Mouse (Mus musculus) heart, adult 2 months (tissue): ENCODE measurements at regions not wholly inside any gene's neighbourhood (a gene's known extent, or its start where the extent isn't known, plus 50 kb on each side); places are given as distances from the start of the nearest gene placed in this dataset.

ENCODE experiments used
- DNase-seq, 2 experiments: peaks; one replicate each; pipeline ENCODE4 v3.0.0; 2021
- H3K27ac ChIP-seq: fragments of 200-600 bp; 2 replicates; pipeline ENCODE4 v1.8.1; 2022
- H3K27me3 ChIP-seq: fragments of 200-500 bp; 2 replicates; pipeline ENCODE4 v1.6.1; 2012; ENCODE audit warnings: mild to moderate bottlenecking, low read length, inconsistent platforms, mixed read lengths; ENCODE audit not compliant: control insufficient read depth, insufficient read depth
- H3K36me3 ChIP-seq: fragments of 200-500 bp; 2 replicates; pipeline ENCODE4 v1.6.1; 2012; ENCODE audit warnings: low read length, inconsistent platforms; ENCODE audit not compliant: control insufficient read depth, insufficient read depth
- H3K4me1 ChIP-seq: fragments of 200-500 bp; 2 replicates; pipeline ENCODE4 v1.6.1; 2011; ENCODE audit warnings: low read length; ENCODE audit not compliant: control insufficient read depth, insufficient read depth
- H3K4me3 ChIP-seq: fragments of 200-600 bp; 2 replicates; pipeline ENCODE4 v1.8.1; 2022
- H3K79me2 ChIP-seq: fragments of 200-500 bp; replicated peaks from 2 replicates; pipeline ENCODE4 v1.6.1; 2012; ENCODE audit warnings: mild to moderate bottlenecking, inconsistent platforms, low read length, moderate library complexity, mixed read lengths; ENCODE audit not compliant: control insufficient read depth, insufficient read depth
- H3K9ac ChIP-seq: fragments of 200-500 bp; 2 replicates; pipeline ENCODE4 v1.6.1; 2012; ENCODE audit warnings: low read depth, mild to moderate bottlenecking, control low read depth, inconsistent platforms, low read length, mixed read lengths
- CTCF ChIP-seq: fragments of 200-600 bp; IDR thresholded peaks from 2 replicates; pipeline ENCODE4 v1.8.1; 2022; ENCODE audit warnings: antibody characterized with exemption, mild to moderate bottlenecking, moderate library complexity
- EP300 ChIP-seq: fragments of 200-500 bp; IDR thresholded peaks from 2 replicates; pipeline ENCODE4 v1.6.1; 2011; ENCODE audit warnings: low read depth, low read length, control low read depth; ENCODE audit not compliant: insufficient read depth
- POLR2A ChIP-seq: fragments of 200-500 bp; IDR thresholded peaks from 2 replicates; pipeline ENCODE4 v1.6.1; 2011; ENCODE audit warnings: mild to moderate bottlenecking, low read depth, low read length, control low read depth; ENCODE audit not compliant: insufficient read depth
- WGBS: fragments of 180-500 bp; shearing (Covaris S2); methylation state at CpG from one replicate; pipeline ENCODE4 v1.1.7; 2018; 5-methylcytosine and 5-hydroxymethylcytosine counted together
- intact Hi-C: fragments of 180-260 bp; cut with DNase I; formaldehyde crosslinking; loops from one replicate; pipeline ENCODE4 v1.15.1; 2025

DNA sequence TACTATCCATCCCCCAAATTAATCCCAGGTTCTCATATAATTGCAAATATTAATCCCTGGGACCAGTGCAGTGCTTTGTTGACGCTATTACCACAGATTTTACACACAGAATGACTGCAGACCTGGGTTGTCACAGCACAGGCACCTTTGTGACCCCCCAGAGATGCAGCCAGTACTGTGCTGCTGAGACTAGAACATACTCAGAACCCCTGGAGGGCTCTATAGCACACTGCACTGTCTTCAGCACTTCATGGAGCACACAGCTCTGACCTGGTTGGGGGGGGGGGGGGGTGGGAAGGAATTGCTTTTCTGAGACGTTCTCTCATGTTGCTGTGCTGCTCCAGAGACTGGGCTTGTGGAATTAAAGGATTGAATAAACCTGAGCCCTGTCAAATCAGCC, 154.9 kb upstream of the Gm34302 start:
- intact Hi-C loops = no loop called here
- Histone ChIP-seq H3K27ac (no peak overlapping the region), H3K4me1 (no peaks in the 10 kb centered on the region), H3K27me3 (no peaks in the 10 kb centered on the region), H3K9ac (no peak overlapping the region), H3K4me3 (no peak overlapping the region), H3K36me3 (no peaks in the 10 kb centered on the region), H3K79me2 (no peaks in the 10 kb centered on the region)
- 47% methylated on average over 2 of the region's 2 CpGs for WGBS
- DNase-seq = no peak
- TF ChIP-seq EP300 (no peak), CTCF (no peak), POLR2A (no peak)

DNA sequence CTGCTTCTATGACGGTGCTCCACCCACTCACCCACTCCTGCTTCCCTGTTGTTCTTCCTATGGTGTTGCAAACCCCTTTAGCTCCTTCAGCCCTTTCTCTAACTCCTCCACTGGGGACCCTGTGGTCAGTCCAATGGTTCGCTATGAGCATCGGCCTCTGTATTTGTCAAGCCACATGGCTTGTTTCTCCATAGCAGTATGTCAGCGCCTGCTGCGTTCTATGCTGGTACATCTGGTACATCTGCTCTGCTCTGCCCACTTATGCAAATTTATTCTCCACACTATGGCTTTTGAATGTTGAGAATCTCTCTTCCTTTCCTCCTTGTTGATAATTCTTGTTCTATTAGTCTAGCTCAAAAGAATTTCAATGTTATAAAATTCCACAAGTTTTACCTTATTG, 154.2 kb upstream of the Gm34302 start:
- no peak overlapping the region for H3K27ac ChIP-seq
- H3K79me2 ChIP-seq = no peaks in the 10 kb centered on the region
- 79% methylated on average over 5 of the region's 5 CpGs for WGBS
- H3K9ac ChIP-seq = no peak overlapping the region
- intact Hi-C loops = no loop called here
- no peaks in the 10 kb centered on the region for H3K36me3 ChIP-seq
- no peaks in the 10 kb centered on the region for H3K4me1 ChIP-seq
- H3K4me3 ChIP-seq = no peak overlapping the region
- H3K27me3 ChIP-seq = no peaks in the 10 kb centered on the region
- TF ChIP-seq EP300 (no peak), POLR2A (no peak), CTCF (no peak)
- DNase-seq = no peak

- H3K4me1 ChIP-seq = no peaks in the 10 kb centered on the region
- H3K27ac ChIP-seq = no peak overlapping the region
- intact Hi-C loops = no loop called here
- H3K4me3 ChIP-seq = no peak overlapping the region
- no peaks in the 10 kb centered on the region for H3K79me2 ChIP-seq
- TF ChIP-seq CTCF = no peak
- no peak for TF ChIP-seq EP300
- TF ChIP-seq POLR2A = no peak
- DNase-seq = no peak
- no peak overlapping the region for H3K9ac ChIP-seq
- no peaks in the 10 kb centered on the region for H3K27me3 ChIP-seq
- no peaks in the 10 kb centered on the region for H3K36me3 ChIP-seq
- 63% methylated on average over 5 of the region's 5 CpGs for WGBS
Observed at GRCm38 (mm10) chr3:63627724-63628123, 144.0 kb upstream of the Gm34302 start.

DNA sequence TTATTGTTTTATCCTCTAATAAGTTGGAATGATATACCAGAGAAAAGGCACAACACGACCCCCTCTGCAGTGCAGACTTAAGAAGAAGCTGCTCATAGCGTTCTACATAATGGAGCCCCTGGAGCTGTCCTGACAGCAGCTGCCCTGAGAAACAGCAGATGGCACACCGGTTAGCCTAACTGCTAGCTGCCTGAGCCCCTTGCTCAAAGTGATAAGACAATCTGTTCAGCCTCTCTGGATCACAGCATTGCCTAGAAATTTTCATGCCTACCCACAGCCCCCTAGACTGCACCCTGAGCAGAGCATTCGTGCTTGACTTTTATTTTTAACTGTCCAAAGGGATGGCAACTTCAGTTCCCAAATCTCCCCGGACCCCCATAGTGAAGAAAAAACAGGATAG, 132.4 kb upstream of the Gm34302 start:
- Histone ChIP-seq H3K79me2 (no peaks in the 10 kb centered on the region), H3K27me3 (no peaks in the 10 kb centered on the region), H3K4me1 (no peaks in the 10 kb centered on the region), H3K9ac (no peak overlapping the region), H3K27ac (no peak overlapping the region), H3K4me3 (no peak overlapping the region), H3K36me3 (no peaks in the 10 kb centered on the region)
- intact Hi-C loops = no loop called here
- WGBS = 17% methylated on average over 5 of the region's 5 CpGs
- no peak for TF ChIP-seq POLR2A
- no peak for TF ChIP-seq CTCF
- no peak for TF ChIP-seq EP300
- DNase-seq = no peak

DNA sequence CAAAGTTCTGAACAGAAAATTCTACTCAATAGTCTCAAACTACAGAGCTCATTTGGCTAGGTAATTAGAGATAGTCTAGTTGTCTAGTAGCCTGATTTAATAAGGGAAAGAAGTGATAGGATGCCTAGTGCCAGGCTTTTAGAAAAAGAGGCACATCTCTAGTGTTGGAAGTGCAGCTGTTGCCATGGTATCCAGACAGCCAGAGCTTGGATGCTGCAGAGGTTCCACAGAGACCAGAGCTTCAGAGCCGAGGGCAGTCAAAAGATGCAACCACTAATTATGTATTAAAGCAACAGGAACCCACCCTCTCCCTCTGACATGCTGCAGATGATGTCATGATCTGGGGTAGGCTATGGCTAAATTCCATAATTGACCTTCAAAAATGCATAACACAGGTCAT, 130.0 kb upstream of the Gm34302 start:
- no peak for TF ChIP-seq CTCF
- TF ChIP-seq POLR2A = no peak
- TF ChIP-seq EP300 = no peak

DNA sequence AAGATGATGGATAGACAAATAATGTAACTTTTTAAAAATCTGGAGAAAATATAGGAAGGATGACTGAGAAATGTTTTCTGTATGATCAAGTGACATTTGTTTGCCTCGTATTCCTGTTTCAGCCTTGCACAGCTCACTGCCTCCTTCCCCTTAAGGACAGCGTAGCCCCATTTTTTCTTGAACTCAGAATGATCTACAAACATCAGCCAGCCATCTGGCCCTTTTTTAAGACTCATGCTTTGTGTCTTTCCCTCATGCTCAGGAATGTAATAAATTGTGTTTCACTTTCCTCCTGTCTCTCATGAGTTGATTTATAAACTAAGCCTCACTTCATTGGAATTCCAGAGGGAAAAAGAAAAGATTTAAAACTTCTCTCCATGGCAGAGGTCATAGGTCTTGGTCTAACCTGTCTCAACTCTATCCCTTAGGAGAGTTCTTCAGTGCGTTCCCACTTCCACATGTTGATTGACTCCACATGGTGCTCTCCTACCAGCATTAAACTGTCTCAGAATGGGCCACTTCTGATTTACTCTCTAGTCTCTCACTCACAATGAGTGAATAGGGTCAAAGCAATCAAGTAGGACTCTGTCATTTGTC, 129.2 kb upstream of the Gm34302 start:
- intact Hi-C loops = no loop called here
- H3K4me1 ChIP-seq = no peaks in the 10 kb centered on the region
- 76% methylated on average over 3 of the region's 3 CpGs for WGBS
- H3K79me2 ChIP-seq = no peaks in the 10 kb centered on the region
- H3K4me3 ChIP-seq = no peak overlapping the region
- no peak overlapping the region for H3K9ac ChIP-seq
- no peaks in the 10 kb centered on the region for H3K36me3 ChIP-seq
- DNase-seq = no peak
- no peaks in the 10 kb centered on the region for H3K27me3 ChIP-seq
- H3K27ac ChIP-seq = no peak overlapping the region
- TF ChIP-seq CTCF (no peak), POLR2A (no peak), EP300 (no peak)

More for the DNA sequence above, 130.0 kb upstream of the Gm34302 start:
- intact Hi-C loops = no loop called here
- no peaks in the 10 kb centered on the region for H3K79me2 ChIP-seq
- H3K27me3 ChIP-seq = no peaks in the 10 kb centered on the region
- H3K4me1 ChIP-seq = no peaks in the 10 kb centered on the region
- no peaks in the 10 kb centered on the region for H3K36me3 ChIP-seq
- no peak for DNase-seq
- no peak overlapping the region for H3K9ac ChIP-seq
- WGBS = 55% methylated on average over 1 of the region's 1 CpGs
- no peak overlapping the region for H3K27ac ChIP-seq
- H3K4me3 ChIP-seq = no peak overlapping the region
